Mouse (Mus musculus) intestine, embryonic 16.5 days (tissue): ENCODE results near the gene Dppa3. TPM values are rescaled to one million over a fixed set of nuclear protein-coding genes. Genes with fewer than 3 reads are reported as not detected.

Source experiments
- ATAC-seq: fragments of 200-750 bp; cut with Nextera tagmentation; 2 replicates; pipeline ENCODE4 v1.8.0; 2017; ENCODE audit warnings: moderate TSS enrichment, moderate library complexity
- H3K27ac ChIP-seq: fragments of 300-500 bp; sonication (generic); 2 replicates; pipeline ENCODE4 v1.5.1; 2014; ENCODE audit warnings: mild to moderate bottlenecking, low read length
- H3K27me3 ChIP-seq: fragments of 300-500 bp; sonication (generic); replicated peaks from 2 replicates; pipeline ENCODE4 v1.6.1; 2014; ENCODE audit warnings: low read length, control low read depth, mixed read lengths; ENCODE audit not compliant: control insufficient read depth, insufficient read depth
- H3K36me3 ChIP-seq: fragments of 300-500 bp; sonication (generic); 2 replicates; pipeline ENCODE4 v1.6.1; 2014; ENCODE audit warnings: low read length, control low read depth; ENCODE audit not compliant: control insufficient read depth, insufficient read depth
- H3K4me1 ChIP-seq: fragments of 300-500 bp; sonication (generic); 2 replicates; pipeline ENCODE4 v1.6.1; 2014; ENCODE audit warnings: low read length, control low read depth, mixed read lengths; ENCODE audit not compliant: control insufficient read depth, insufficient read depth
- H3K4me2 ChIP-seq: fragments of 300-500 bp; sonication (generic); 2 replicates; pipeline ENCODE4 v1.6.1; 2014; ENCODE audit warnings: low read depth, low read length, control low read depth
- H3K4me3 ChIP-seq: fragments of 300-500 bp; sonication (generic); 2 replicates; pipeline ENCODE4 v1.5.1; 2014; ENCODE audit warnings: mild to moderate bottlenecking, low read length
- H3K9ac ChIP-seq: fragments of 300-500 bp; sonication (generic); 2 replicates; pipeline ENCODE4 v1.6.1; 2014; ENCODE audit warnings: low read depth, low read length
- H3K9me3 ChIP-seq: fragments of 300-500 bp; sonication (generic); 2 replicates; pipeline ENCODE4 v1.6.1; 2016; ENCODE audit warnings: low read length, control low read depth; ENCODE audit not compliant: control insufficient read depth
- WGBS: fragments of 180-500 bp; shearing (Covaris S2); extraction: QIAGEN DNeasy Blood & Tissue Kit; methylation state at CpG from one replicate; pipeline ENCODE4 v1.1.7; 2014; 5-methylcytosine and 5-hydroxymethylcytosine counted together
- polyA plus RNA-seq: library from polyadenylated mRNA; unstranded; fragments of >200 nt; fragmentation: Nextera tagmentation; extraction: Ambion mirVana; gene quantifications from 2 replicates; pipeline ENCODE4 v1.2.1, GENCODE M21; 2015

The Dppa3 gene
- polyA plus RNA-seq = not detected in 2 replicates

DNA sequence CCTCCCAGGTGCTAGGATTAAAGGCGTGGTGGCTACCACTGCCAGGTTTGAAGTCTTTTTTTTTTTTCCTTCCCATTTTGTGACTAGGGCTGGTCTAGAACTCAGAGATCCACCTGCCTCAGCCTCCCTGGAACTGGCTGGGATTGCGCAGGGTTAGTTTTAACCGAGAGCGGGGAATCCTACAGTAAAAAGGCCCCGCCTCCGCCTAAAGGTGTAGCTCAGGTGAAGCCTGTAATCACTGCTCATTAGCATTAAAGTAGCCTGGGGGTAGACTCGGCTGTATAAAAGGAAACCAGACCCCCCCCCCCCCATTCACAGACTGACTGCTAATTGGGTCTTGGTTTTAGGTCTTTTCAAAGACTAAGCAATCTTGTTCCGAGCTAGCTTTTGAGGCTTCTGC is at the start of gene Dppa3:
TSS of gene Dppa3 (plus strand) at position 301 of the 400 bp plus-strand sequence.
- Histone ChIP-seq H3K27me3 (no peaks in the 10 kb centered on the region; the same call in 1 of the 2 replicates), H3K4me1 (no peaks in the 10 kb centered on the region), H3K27ac (no peak within 1 kb of the TSS), H3K36me3 (no peaks in the 10 kb centered on the region), H3K9me3 (no peaks in the 10 kb centered on the region), H3K4me2 (peak within 1 kb of the TSS; percentile 49), H3K9ac (no peak within 1 kb of the TSS), H3K4me3 (peak within 1 kb of the TSS; percentile 21; the same call in 1 of the 2 replicates)
- ATAC-seq = no peak
- WGBS = 91% methylated on average over 8 of the region's 8 CpGs

DNA sequence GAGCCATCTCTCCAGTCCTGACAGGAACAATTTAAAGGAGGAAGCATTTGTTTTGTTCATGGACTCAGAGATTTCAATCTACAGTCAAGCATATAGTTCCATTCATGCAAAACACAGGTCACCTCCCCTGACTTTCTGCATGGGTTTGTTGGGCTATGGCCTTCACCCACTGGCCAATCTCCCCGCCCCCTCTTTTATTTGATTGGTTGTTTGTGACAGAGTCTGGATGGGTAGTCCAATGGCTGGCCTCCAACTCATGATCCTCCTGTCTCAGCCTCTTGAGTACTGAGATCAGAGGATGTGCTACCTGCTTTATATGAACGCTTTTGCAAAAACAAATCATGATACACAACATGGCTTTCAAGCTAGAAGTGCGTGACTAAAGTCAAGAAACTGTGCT is 49.2 kb upstream of the Dppa3 start:
- H3K4me3 ChIP-seq = no peak overlapping the region
- no peaks in the 10 kb centered on the region for H3K27me3 ChIP-seq
- H3K4me1 ChIP-seq = no peaks in the 10 kb centered on the region
- no peak overlapping the region for H3K27ac ChIP-seq
- H3K9ac ChIP-seq = no peak overlapping the region
- no peaks in the 10 kb centered on the region for H3K36me3 ChIP-seq
- no peak overlapping the region for H3K4me2 ChIP-seq
- no peaks in the 10 kb centered on the region for H3K9me3 ChIP-seq
- ATAC-seq = no peak
- WGBS = 91% methylated on average over 3 of the region's 3 CpGs

DNA sequence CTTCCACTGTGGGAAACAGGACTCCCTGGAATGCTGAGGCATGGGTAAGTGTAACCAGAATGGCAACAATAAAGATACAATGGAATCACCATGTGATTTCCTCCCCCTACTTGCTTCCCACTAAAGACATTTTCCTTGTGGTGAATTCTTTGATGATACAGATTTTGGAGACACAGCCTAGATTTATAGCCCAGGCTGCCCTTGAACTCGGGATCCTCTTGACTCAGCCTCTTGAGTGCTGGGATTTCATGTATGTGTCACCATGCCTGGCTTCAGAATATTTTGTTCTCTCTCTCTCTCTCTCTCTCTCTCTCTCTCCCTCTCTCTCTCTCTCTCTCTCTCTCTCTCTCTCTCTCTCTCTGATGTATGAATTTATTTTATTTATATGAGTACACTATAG is 47.1 kb upstream of the Dppa3 start:
- no peak overlapping the region for H3K9ac ChIP-seq
- WGBS = 73% methylated on average over 1 of the region's 1 CpGs
- H3K27ac ChIP-seq = no peak overlapping the region
- no peak overlapping the region for H3K4me2 ChIP-seq
- H3K27me3 ChIP-seq = no peaks in the 10 kb centered on the region
- no peaks in the 10 kb centered on the region for H3K4me1 ChIP-seq
- no peaks in the 10 kb centered on the region for H3K9me3 ChIP-seq
- no peaks in the 10 kb centered on the region for H3K36me3 ChIP-seq
- H3K4me3 ChIP-seq = no peak overlapping the region
- ATAC-seq = no peak

DNA sequence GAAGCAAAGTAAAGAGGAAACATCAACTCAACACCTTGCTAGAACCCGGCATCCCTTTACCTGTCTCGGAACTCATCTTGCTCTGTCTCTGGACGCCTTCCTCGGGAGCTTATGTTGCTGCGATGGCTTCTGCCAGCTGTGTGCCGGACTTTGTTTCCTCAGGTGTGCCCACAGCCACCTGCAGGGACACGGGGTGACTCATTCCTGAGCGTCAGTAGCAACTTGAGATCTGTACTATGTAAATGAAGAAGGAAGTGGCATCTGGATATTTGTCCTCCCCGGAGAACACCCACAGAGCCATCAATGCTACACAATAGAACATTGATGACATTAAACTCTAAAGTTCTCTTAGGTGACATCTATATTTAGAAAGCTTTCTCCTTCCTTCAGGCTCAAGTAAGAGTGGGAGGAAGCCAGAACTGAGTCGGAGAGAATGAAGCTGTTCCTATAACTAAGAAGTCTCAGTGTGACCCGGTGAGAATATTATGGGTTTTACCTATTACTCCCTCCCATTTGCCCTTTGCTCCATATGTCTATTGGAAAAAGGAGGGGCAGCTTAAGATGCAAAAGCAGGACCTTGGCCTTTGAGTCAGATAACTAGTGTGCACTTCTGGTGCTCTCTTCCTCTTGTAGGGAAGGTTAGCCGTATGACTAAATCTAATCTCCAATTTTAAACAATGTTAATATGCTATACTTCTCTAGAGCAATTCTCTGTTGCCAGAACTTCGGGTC is 35.0 kb upstream of the Dppa3 start:
- peak overlapping the region; percentile 87 for H3K27ac ChIP-seq
- 0 out of 2 replicates have a peak overlapping the region, but pooled peaks have one; percentile 21 for H3K4me2 ChIP-seq
- H3K9me3 ChIP-seq = no peaks in the 10 kb centered on the region
- 65% methylated on average over 13 of the region's 13 CpGs for WGBS
- H3K27me3 ChIP-seq = no peaks in the 10 kb centered on the region
- no peaks in the 10 kb centered on the region for H3K4me1 ChIP-seq
- no peak overlapping the region for H3K9ac ChIP-seq
- H3K4me3 ChIP-seq = peak overlapping the region; percentile 20
- ATAC-seq = peak; percentile 96
- no peaks in the 10 kb centered on the region for H3K36me3 ChIP-seq

DNA sequence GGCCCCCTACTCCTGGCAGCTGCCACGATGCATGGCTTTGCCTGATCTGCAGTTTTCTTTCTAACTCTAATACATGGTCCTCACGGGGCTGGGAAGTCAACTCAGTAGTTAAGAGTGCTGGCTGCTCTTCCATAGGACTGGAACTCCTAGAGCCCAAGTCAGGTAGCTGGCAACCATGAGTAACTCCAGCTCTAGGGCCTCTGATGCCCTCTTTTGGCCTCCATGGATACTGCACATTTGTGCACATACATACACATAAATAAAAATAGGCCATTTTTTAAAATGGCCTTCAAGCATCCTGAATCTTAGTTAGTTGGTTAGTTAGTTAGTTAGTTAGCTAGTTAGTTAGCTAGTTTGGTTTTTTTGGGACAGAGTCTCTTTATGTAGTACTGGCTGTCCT is 33.3 kb upstream of the Dppa3 start:
- 86% methylated on average over 2 of the region's 2 CpGs for WGBS
- H3K4me1 ChIP-seq = no peaks in the 10 kb centered on the region
- H3K27ac ChIP-seq = no peak overlapping the region
- H3K4me2 ChIP-seq = no peak overlapping the region
- ATAC-seq = no peak
- no peaks in the 10 kb centered on the region for H3K36me3 ChIP-seq
- H3K4me3 ChIP-seq = no peak overlapping the region
- H3K9me3 ChIP-seq = no peaks in the 10 kb centered on the region
- H3K9ac ChIP-seq = no peak overlapping the region
- no peaks in the 10 kb centered on the region for H3K27me3 ChIP-seq

DNA sequence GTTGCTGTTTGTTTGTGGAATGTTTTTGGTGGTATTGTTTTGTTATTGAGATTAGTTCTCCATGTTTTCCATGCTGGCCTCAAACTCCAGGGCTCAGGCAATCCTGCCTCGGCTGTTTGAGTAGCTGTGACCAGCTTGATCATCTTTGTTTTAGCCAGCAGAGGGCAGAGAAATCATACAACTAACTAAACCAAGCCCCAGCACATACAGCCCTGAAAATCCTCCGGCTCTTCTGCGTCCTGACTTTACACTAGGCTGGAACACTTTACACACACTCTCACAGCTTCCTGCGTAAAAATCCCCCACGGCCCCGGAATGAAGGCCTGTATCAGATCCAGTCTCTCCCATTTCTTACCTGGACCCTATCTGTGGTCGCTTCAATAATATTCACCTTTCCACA is 30.6 kb upstream of the Dppa3 start:
- Histone ChIP-seq H3K9me3 (no peaks in the 10 kb centered on the region), H3K4me1 (no peaks in the 10 kb centered on the region), H3K27ac (no peak overlapping the region), H3K4me3 (no peak overlapping the region), H3K36me3 (no peaks in the 10 kb centered on the region), H3K9ac (no peak overlapping the region), H3K4me2 (no peak overlapping the region), H3K27me3 (no peaks in the 10 kb centered on the region)
- ATAC-seq = no peak
- WGBS = 21% methylated on average over 7 of the region's 7 CpGs

DNA sequence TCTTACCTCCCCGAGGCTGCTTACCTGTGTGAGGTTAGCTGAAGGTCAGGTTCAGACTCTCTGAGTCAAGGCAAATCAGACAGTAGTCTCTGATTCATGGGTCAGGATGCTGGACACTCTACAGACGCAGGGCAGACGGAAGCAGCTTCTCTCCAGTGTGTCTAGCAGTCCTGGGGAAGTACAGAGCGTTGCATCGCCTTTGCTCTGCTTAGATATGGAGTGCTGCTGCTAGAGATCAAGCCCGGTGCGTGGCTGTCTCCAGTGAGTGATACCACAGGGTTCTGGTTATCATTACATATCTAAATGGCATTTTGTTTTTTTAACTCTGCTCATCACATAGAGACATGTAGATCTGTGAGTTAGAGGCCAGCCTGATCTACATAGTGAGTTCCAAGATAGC is 29.6 kb upstream of the Dppa3 start:
- WGBS = 58% methylated on average over 7 of the region's 7 CpGs
- H3K9me3 ChIP-seq = no peaks in the 10 kb centered on the region
- H3K27me3 ChIP-seq = no peaks in the 10 kb centered on the region
- no peak overlapping the region for H3K4me2 ChIP-seq
- H3K4me1 ChIP-seq = no peaks in the 10 kb centered on the region
- ATAC-seq = no peak
- H3K27ac ChIP-seq = no peak overlapping the region
- H3K4me3 ChIP-seq = no peak overlapping the region
- H3K36me3 ChIP-seq = no peaks in the 10 kb centered on the region
- no peak overlapping the region for H3K9ac ChIP-seq

DNA sequence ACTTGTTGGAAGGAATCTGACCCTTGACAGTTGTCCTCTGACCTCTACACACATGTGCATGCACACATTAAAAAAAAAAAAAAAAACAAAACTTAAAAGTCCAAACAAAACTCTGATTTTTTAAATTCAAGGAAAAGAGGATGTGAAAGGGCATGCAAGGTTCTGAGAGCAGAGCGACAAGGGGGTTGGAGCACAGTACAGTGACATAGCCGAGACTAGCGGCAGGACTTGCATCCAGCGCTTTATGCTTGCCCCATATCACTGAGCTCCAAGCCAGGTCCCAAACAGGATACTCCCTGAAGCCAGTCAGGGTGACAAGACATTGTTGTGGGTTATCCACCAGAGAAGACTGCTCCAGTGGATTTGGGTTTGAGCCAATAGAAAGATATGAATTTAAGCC is 28.2 kb upstream of the Dppa3 start:
- Histone ChIP-seq H3K4me2 (no peak overlapping the region), H3K27me3 (no peaks in the 10 kb centered on the region), H3K27ac (no peak overlapping the region), H3K4me3 (no peak overlapping the region), H3K36me3 (no peaks in the 10 kb centered on the region), H3K4me1 (no peaks in the 10 kb centered on the region), H3K9ac (no peak overlapping the region), H3K9me3 (no peaks in the 10 kb centered on the region)
- WGBS = 96% methylated on average over 4 of the region's 4 CpGs
- ATAC-seq = no peak

DNA sequence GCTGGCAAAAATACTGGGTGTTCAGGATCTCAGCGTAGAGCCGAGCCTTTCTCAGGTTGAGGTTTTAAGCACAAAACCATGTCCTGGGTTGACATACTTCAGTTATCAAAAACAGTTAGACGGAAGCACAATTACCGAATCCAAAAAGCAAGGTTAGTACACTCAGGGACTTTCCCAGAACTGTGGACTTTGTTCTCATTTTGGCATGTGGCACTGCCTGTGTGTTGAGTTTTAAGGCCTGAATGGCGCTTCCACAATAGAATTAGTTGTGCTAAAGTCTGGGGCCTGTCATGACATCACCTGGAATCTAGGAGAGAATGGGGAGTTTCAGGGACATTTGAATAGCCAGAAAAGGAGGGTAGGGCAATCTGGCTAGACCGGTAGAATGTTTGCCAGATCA is 27.8 kb upstream of the Dppa3 start:
- no peaks in the 10 kb centered on the region for H3K36me3 ChIP-seq
- H3K4me3 ChIP-seq = no peak overlapping the region
- H3K9ac ChIP-seq = no peak overlapping the region
- ATAC-seq = no peak
- H3K27ac ChIP-seq = no peak overlapping the region
- WGBS = 87% methylated on average over 6 of the region's 6 CpGs
- no peaks in the 10 kb centered on the region for H3K27me3 ChIP-seq
- no peaks in the 10 kb centered on the region for H3K9me3 ChIP-seq
- H3K4me1 ChIP-seq = no peaks in the 10 kb centered on the region
- H3K4me2 ChIP-seq = no peak overlapping the region
